Mouse (Mus musculus): ENCODE results near the gene Plcb4.

DNA sequence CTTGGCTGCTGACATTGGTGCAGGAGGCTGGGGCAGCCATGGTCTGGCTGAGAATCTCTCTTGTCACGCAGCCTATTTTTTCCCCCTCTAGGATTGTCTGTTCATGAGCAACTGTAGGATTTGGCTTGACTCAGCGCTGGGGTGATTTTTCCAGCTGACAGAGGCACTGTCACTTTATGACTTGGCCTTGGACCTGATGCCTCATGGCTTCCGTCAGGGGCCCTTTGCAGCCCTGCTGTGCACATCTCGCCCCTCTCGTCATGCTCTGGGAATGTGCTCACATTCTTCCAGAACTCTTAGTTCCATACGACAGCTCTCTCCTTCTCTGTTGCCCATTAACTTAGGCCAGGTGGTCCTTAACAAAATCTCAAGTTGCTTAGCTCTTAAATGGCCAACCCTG is 152.0 kb downstream of the Plcb4 start:
- no peak for TF ChIP-seq ZC3H11A (IDR thresholded peaks at IDR 0.05; ENCODE audit: borderline replicate concordance, low read depth, low read length)
- TF ChIP-seq CHD2 (IDR thresholded peaks at IDR 0.05; ENCODE audit: low read depth, low read length) = no peak
- TF ChIP-seq HCFC1 (IDR thresholded peaks at IDR 0.05; ENCODE audit: borderline replicate concordance, insufficient read depth, low read length) = no peak
- TF ChIP-seq MAFK (IDR thresholded peaks at IDR 0.05; ENCODE audit: insufficient read depth, low read depth, low read length) = no peak
